Mouse (Mus musculus) cerebellum, adult 2 months (tissue): ENCODE results near the gene Rbck1. TPM values are rescaled to one million over a fixed set of nuclear protein-coding genes. Genes with fewer than 3 reads are reported as not detected.
"Not testable (repeated sequence)": the region's sequence is repeated elsewhere in the genome, so short reads cannot be mapped to it uniquely, and the experiment has no call there.

Source experiments
- DNase-seq, 2 experiments: peaks; one replicate each; pipeline ENCODE4 v3.0.0; 2021
- H3K27ac ChIP-seq: fragments of 200-500 bp; 2 replicates; pipeline ENCODE4 v1.5.1; 2012; ENCODE audit warnings: low read length, control low read depth, inconsistent platforms; ENCODE audit not compliant: insufficient read depth
- H3K27me3 ChIP-seq: fragments of 200-500 bp; 2 replicates; pipeline ENCODE4 v1.6.1; 2012; ENCODE audit warnings: inconsistent platforms, mild to moderate bottlenecking, low read length, moderate library complexity; ENCODE audit not compliant: control insufficient read depth, insufficient read depth
- H3K4me1 ChIP-seq: fragments of 200-500 bp; 2 replicates; pipeline ENCODE4 v1.6.1; 2011; ENCODE audit warnings: low read length; ENCODE audit not compliant: control insufficient read depth, insufficient read depth
- H3K4me3 ChIP-seq: fragments of 200-500 bp; replicated peaks from 2 replicates; pipeline ENCODE3; 2011; ENCODE audit warnings: mild to moderate bottlenecking, low read depth, low read length, control low read depth; ENCODE audit not compliant: insufficient read depth
- CTCF ChIP-seq: fragments of 200-500 bp; IDR thresholded peaks from 2 replicates; pipeline ENCODE4 v1.5.1; 2011; ENCODE audit warnings: low read depth, mild to moderate bottlenecking, control low read depth, low read length, moderate library complexity, borderline replicate concordance; ENCODE audit not compliant: insufficient read depth
- POLR2A ChIP-seq: fragments of 200-500 bp; IDR thresholded peaks from 2 replicates; pipeline ENCODE4 v1.6.1; 2011; ENCODE audit warnings: low read length, control low read depth, borderline replicate concordance; ENCODE audit not compliant: insufficient read depth
- WGBS: fragments of 180-500 bp; shearing (Covaris S2); methylation state at CpG from one replicate; pipeline ENCODE4 v1.1.7; 2018; 5-methylcytosine and 5-hydroxymethylcytosine counted together
- polyA plus RNA-seq: library from polyadenylated mRNA; depleted of rRNA; stranded (reverse); fragments of >200 nt; gene quantifications from 2 replicates; pipeline ENCODE4 v1.2.3, GENCODE M21; 2012

Rbck1 gene
- polyA plus RNA-seq, 1 experiment, result 208 TPM

GRCm38 (mm10) chr2:152367917-152368316, 35.5 kb upstream of the Rbck1 start:
- DNase-seq, result no peak
- Histone ChIP-seq H3K4me3 (no peak overlapping the region), H3K27ac (no peak overlapping the region), H3K4me1 (no peaks in the 10 kb centered on the region), H3K27me3 (no peaks in the 10 kb centered on the region)
- TF ChIP-seq POLR2A, result no peak
- TF ChIP-seq CTCF, result no peak
- whole genome bisulfite sequencing, result 71% methylated on average over 5 of the region's 5 CpGs

GRCm38 (mm10) chr2:152363245-152364147, 31.0 kb upstream of the Rbck1 start:
- DNase-seq, result peak; percentile 62 to 65
- no peaks in the 10 kb centered on the region for H3K4me1 ChIP-seq
- no peak overlapping the region for H3K27ac ChIP-seq
- peak overlapping the region; percentile 46 for H3K4me3 ChIP-seq
- WGBS, result 7% methylated on average over 17 of the region's 17 CpGs
- H3K27me3 ChIP-seq, result no peaks in the 10 kb centered on the region
- TF ChIP-seq CTCF (peak; percentile 72), POLR2A (no peak)

GRCm38 (mm10) chr2:152361193-152361592, 28.7 kb upstream of the Rbck1 start:
- H3K27ac ChIP-seq, result no peak overlapping the region
- DNase-seq, result no peak
- H3K4me1 ChIP-seq, result no peaks in the 10 kb centered on the region
- no peak overlapping the region for H3K4me3 ChIP-seq
- 85% methylated on average over 8 of the region's 8 CpGs for WGBS
- H3K27me3 ChIP-seq, result no peaks in the 10 kb centered on the region
- TF ChIP-seq CTCF (no peak), POLR2A (no peak)

- TF ChIP-seq POLR2A (no peak), CTCF (no peak)
- no peak for DNase-seq
- Histone ChIP-seq H3K27ac (no peak overlapping the region), H3K4me3 (no peak overlapping the region), H3K27me3 (no peaks in the 10 kb centered on the region), H3K4me1 (no peaks in the 10 kb centered on the region)
- WGBS, result 49% methylated on average over 7 of the region's 7 CpGs
Measured at GRCm38 (mm10) chr2:152360271-152360775, 27.9 kb upstream of the Rbck1 start.

- no peak for DNase-seq
- Histone ChIP-seq H3K27ac (no peak overlapping the region), H3K4me1 (no peaks in the 10 kb centered on the region), H3K4me3 (no peak overlapping the region), H3K27me3 (no peaks in the 10 kb centered on the region)
- WGBS, result 77% methylated on average over 5 of the region's 5 CpGs
- TF ChIP-seq POLR2A (no peak), CTCF (no peak)
Measured at GRCm38 (mm10) chr2:152359616-152360015, 27.2 kb upstream of the Rbck1 start.

GRCm38 (mm10) chr2:152358977-152359376, 26.5 kb upstream of the Rbck1 start:
- DNase-seq, H3K4me3 ChIP-seq, H3K4me1 ChIP-seq, H3K27ac ChIP-seq, H3K27me3 ChIP-seq: not testable (repeated sequence)
- 72% methylated on average over 5 of the region's 5 CpGs for WGBS

GRCm38 (mm10) chr2:152357254-152357653, 24.8 kb upstream of the Rbck1 start:
- Histone ChIP-seq H3K4me1 (no peaks in the 10 kb centered on the region), H3K4me3 (no peak overlapping the region), H3K27me3 (no peaks in the 10 kb centered on the region), H3K27ac (no peak overlapping the region)
- no peak for TF ChIP-seq CTCF
- TF ChIP-seq POLR2A, result no peak
- 85% methylated on average over 3 of the region's 3 CpGs for WGBS
- no peak for DNase-seq

GRCm38 (mm10) chr2:152349842-152350540, 17.5 kb upstream of the Rbck1 start:
- WGBS, result 84% methylated on average over 8 of the region's 8 CpGs
- H3K4me1 ChIP-seq, result no peaks in the 10 kb centered on the region
- DNase-seq, result peak in 1 of 2 experiments; percentile 35
- no peak overlapping the region for H3K27ac ChIP-seq
- H3K27me3 ChIP-seq, result no peaks in the 10 kb centered on the region
- no peak for TF ChIP-seq CTCF
- no peak for TF ChIP-seq POLR2A
- H3K4me3 ChIP-seq, result no peak overlapping the region
